Mouse (Mus musculus): ENCODE results near the gene Lrrc4c.

- no peak for TF ChIP-seq POLR2A (IDR thresholded peaks at IDR 0.05; ENCODE audit: borderline replicate concordance, extremely low read depth, low read depth, low read length)
- TF ChIP-seq CTCF (IDR thresholded peaks at IDR 0.05; ENCODE audit: insufficient read depth, low read length) = no peak
Observed at GRCm38 (mm10) chr2:97027585-97027984, 709.6 kb downstream of the Lrrc4c start.
